Mouse (Mus musculus): Measurements from ENCODE around the gene Arr3.

- TF ChIP-seq CTCF (IDR thresholded peaks at IDR 0.05; ENCODE audit: control insufficient read depth, insufficient read depth, insufficient replicate concordance, low read depth, low read length) (no peak), POLR2A (IDR thresholded peaks at IDR 0.05; ENCODE audit: control insufficient read depth, low read depth, low read length) (peak; percentile 29; the same call in 1 of the 2 replicates)
These were observed 20.8 kb downstream of the Arr3 start, which contains the start of gene Pdzd11 for GRCm38 (mm10) chrX:100625802-100626793.
